ENCODE assay signal across 7 mouse cellular contexts in genomic region chr5:28037172-28037591, GRCm38 (mm10). TPM values are rescaled to one million over a fixed set of nuclear protein-coding genes. Genes with fewer than 3 reads are reported as not detected.
DNase-seq lines count a peak whose midpoint lies in the region; ATAC-seq lines count a peak whose summit lies in the region.

No protein-coding gene starts in this region.

- H3K27ac ChIP-seq in embryonic facial prominence, embryonic 10.5 days (replicated peaks) = no peak overlapping the region
- peak overlapping the region; percentile 84 for H3K27ac ChIP-seq in lung, embryonic 15.5 days
- no peak overlapping the region for H3K27ac ChIP-seq in midbrain, embryonic 15.5 days

- WGBS in embryonic facial prominence, embryonic 10.5 days = 15% methylated on average over 3 of the region's 3 CpGs
- WGBS in lung, embryonic 15.5 days = 0% methylated on average over 3 of the region's 3 CpGs
- 47% methylated on average over 3 of the region's 3 CpGs for WGBS in midbrain, embryonic 15.5 days

- ATAC-seq in lung, embryonic 15.5 days (ENCODE audit: borderline replicate concordance, extremely low read depth, low FRiP score, low TSS enrichment) = peak; percentile 41; the same call in 1 of the 2 replicates
- no peak for ATAC-seq in midbrain, embryonic 15.5 days (replicated peaks)

- H3K4me1 ChIP-seq in embryonic facial prominence, embryonic 10.5 days = peaks cover 17% of the 10 kb centered on the region
- H3K4me1 ChIP-seq in lung, embryonic 15.5 days = peaks cover 23% of the 10 kb centered on the region
- H3K4me1 ChIP-seq in midbrain, embryonic 15.5 days = peaks cover 9% of the 10 kb centered on the region; the same call in 1 of the 2 replicates

- H3K9me3 ChIP-seq in embryonic facial prominence, embryonic 10.5 days = no peaks in the 10 kb centered on the region
- H3K9me3 ChIP-seq in lung, embryonic 15.5 days = no peaks in the 10 kb centered on the region
- no peaks in the 10 kb centered on the region for H3K9me3 ChIP-seq in midbrain, embryonic 15.5 days

- H3K9ac ChIP-seq in lung, embryonic 15.5 days = no peak overlapping the region
- no peak overlapping the region for H3K9ac ChIP-seq in midbrain, embryonic 15.5 days

- no peaks in the 10 kb centered on the region for H3K27me3 ChIP-seq in embryonic facial prominence, embryonic 10.5 days (replicated peaks; ENCODE audit: low read depth, poor library complexity, severe bottlenecking)
- no peaks in the 10 kb centered on the region for H3K27me3 ChIP-seq in lung, embryonic 15.5 days
- no peaks in the 10 kb centered on the region for H3K27me3 ChIP-seq in midbrain, embryonic 15.5 days (replicated peaks)

- peak; percentile 96 for DNase-seq in adipocyte (ENCODE audit: low spot score)
- peak; percentile 20 for DNase-seq in embryonic facial prominence, embryonic 10.5 days (ENCODE audit: low spot score)
- DNase-seq in heart, postnatal 14 days = peak; percentile 61 to 70
- no peak for DNase-seq in left cerebral cortex, adult 18-20 months (ENCODE audit: low spot score in 2 of 2)
- no peak for DNase-seq in left cerebral cortex, adult 8-10 months (ENCODE audit: low spot score in 2 of 2)

- peak overlapping the region; percentile 36 for H3K4me2 ChIP-seq in lung, embryonic 15.5 days
- H3K4me2 ChIP-seq in midbrain, embryonic 15.5 days = no peak overlapping the region

- intact Hi-C loops in heart, postnatal 14 days (cut with DNase I) = no loop called here

- no peaks in the 10 kb centered on the region for H3K36me3 ChIP-seq in embryonic facial prominence, embryonic 10.5 days (replicated peaks)
- H3K36me3 ChIP-seq in lung, embryonic 15.5 days = no peaks in the 10 kb centered on the region
- no peaks in the 10 kb centered on the region for H3K36me3 ChIP-seq in midbrain, embryonic 15.5 days (replicated peaks)

- H3K4me3 ChIP-seq in embryonic facial prominence, embryonic 10.5 days = no peak overlapping the region
- no peak overlapping the region for H3K4me3 ChIP-seq in lung, embryonic 15.5 days
- H3K4me3 ChIP-seq in midbrain, embryonic 15.5 days = no peak overlapping the region

RNA-seq across cellular contexts. Expression of gene Insig1, which starts 34.0 kb away (rescaled TPM):
- polyA plus RNA-seq in embryonic facial prominence, embryonic 10.5 days (2016; fragmentation: Nextera tagmentation; extraction: Ambion mirVana) = 88.0 and 88.2 TPM in 2 replicates
- 10 to 100 TPM; 14.2 to 14.7 TPM for total RNA-seq in heart, postnatal 14 days (2021)
- 57.6 and 60.4 TPM in 2 replicates for polyA plus RNA-seq in lung, embryonic 15.5 days (2015; fragmentation: Nextera tagmentation; extraction: Ambion mirVana)
- 79.3 and 84.0 TPM in 2 replicates for polyA plus RNA-seq in midbrain, embryonic 15.5 days (2015; fragmentation: Nextera tagmentation; extraction: Ambion mirVana)
- total RNA-seq in left cerebral cortex, adult 18-20 months (2021) = 100 to 1,000 TPM in 1 of 2 experiments, 10 to 100 TPM in 1; 80.7 to 104 TPM
- total RNA-seq in left cerebral cortex, adult 8-10 months (2022) = 100 to 1,000 TPM in 3 of 4 experiments, 10 to 100 TPM in 1; 93.1 to 116 (median 115) TPM

Comparison
In these comparisons a context has a peak if more than half of its experiments do, and no peak if none do; other contexts are left out.
1. DNase-seq: peak in adipocyte (single experiment), embryonic facial prominence, embryonic 10.5 days (single experiment) and heart, postnatal 14 days (2 of 2); none in left cerebral cortex, adult 18-20 months (0 of 2) and left cerebral cortex, adult 8-10 months (0 of 2).
2. RNA of gene Insig1, which starts 34.0 kb away (total RNA-seq): 93.1 to 116 TPM in left cerebral cortex, adult 8-10 months and 80.7 to 104 TPM in left cerebral cortex, adult 18-20 months; 14.2 to 14.7 TPM in heart, postnatal 14 days; every median in the first group is over 4 times any median in the second.